Mouse (Mus musculus): ENCODE results near the gene Chrnb2.
"Not testable (repeated sequence)": the region's sequence is repeated elsewhere in the genome, so short reads cannot be mapped to it uniquely, and the experiment has no call there.

The Chrnb2 gene

DNA sequence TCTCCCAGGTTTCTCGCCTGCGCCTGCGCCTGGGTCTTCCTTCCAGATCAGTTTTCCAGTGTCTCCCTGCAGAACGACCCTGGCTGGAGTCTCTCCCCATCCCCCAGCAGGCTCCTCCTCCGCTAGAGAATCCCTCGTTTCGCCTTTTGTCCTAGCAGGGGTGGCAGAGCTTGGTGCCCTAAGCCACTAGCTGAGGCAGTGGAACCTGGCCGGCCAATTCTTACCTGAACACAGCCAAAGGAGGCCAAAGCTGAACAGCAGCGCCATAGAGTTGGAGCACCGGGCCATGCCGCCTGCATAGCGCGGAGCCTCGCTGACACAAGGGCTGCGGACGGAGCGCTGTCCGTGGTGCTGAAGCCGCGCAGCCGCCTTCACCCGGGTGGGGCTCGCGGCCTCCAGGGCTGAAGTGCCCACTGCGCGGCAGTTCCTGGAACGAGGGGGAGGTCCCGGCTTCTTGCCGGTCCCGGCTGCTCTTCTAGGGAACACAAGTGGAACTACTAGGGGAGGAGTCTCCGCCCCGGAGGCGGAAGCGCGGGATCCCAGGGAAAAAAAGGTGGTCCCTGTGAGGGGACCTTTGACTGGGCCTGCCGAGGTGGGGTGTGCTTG is at the start of gene Chrnb2:
Chrnb2 (minus strand) TSS at position 514 of the 606 bp plus-strand sequence.
- DNase-seq (ENCODE audit: low spot score): peak; percentile 57

DNA sequence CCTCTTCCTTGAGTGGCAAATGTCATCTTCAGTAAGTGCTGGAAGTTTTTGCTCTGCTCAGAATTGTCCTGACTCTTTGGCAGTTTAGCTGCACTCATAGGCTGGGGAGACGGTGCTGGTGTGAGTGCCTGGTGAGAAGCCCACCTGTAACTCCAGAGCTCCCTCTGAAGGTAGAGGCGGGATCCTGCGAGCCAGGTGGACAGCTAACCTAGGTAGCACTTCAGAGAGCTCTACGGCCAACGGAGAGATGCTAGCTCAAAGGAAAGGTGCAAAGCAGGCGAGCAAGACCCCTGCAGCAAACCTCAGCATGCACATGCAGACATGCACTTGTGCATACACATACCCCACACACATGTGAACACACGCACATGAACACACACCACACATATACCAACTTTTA is 49.6 kb upstream of the Chrnb2 start:
- no peak for DNase-seq (ENCODE audit: low spot score)

DNA sequence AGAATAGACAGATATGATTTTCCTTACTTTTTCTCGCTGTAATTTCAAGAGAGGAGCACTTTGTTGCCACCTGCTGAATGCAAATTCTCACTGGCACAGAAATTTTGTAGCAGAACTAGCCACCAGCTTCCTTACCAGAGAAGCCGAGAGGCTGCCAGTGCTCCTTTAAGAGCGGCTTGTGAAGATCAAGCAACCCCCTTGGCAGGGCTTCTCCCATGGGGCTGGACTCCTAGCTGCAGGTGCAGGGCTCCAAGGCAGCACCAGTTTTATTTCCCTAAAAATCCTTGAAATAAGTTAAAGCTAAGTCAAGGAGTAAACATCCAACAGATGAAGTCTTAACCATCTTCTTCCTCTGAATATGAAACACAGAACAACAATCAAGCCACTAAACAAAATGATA is 47.7 kb upstream of the Chrnb2 start:
- DNase-seq (ENCODE audit: low spot score): no peak

DNA sequence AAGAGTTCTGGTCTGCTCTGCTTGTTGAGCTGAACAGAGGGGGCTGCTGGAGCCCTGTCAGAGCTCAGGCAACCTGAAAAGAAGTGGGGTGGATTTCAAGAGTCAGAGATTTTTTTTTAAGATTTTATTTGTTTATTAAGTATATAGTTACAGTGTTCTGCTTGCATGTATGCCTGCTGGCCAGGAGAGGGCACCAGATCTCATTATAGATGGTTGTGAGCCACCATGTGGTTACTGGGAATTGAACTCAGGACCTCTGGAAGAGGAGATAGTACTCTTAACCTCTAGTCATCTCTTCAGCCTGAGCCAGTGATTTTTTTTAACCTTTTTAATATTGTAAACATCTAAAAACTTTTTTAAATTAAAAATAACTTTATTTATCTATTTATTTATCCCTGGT is 46.4 kb upstream of the Chrnb2 start:
- no peak for DNase-seq (ENCODE audit: low spot score)

DNA sequence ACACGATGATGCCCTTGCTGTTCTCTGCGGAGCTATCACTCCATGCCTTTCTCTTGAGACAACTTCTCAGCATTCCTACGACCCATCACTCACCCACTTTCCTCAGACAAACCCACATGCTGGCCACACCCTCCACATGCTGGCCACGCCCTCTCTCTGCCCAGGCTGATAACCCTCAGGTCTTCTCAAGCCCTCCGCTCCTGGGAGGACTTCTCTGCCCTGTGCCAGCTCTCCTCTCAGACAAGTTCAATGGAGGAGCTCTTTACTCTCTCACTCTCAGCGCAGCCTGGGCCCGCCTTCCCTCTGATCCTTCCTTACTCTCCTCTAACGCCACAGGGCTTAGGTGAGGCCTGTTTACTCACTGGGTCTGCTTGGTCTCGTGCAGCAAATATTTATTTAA is 44.2 kb upstream of the Chrnb2 start:
- peak; percentile 84 for DNase-seq (ENCODE audit: low spot score)

DNA sequence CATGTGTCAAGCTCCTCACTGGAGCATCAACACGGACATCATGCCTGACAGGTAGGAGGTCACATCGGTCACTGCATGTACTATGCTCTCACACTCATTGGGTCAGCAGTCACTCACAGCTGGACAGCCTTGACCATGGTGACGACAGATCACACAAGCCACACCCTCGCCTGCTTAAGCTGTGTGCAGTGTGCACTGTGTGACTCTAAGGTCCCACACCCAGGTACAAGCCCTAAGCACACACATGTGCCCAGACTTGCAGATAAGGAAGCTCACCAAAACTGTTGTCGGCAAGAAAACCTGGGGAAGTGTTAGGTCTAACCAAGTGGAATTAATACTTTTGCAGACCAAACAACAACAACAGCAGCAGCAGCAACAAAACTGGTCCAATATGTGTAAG is 43.4 kb upstream of the Chrnb2 start:
- peak; percentile 57 for DNase-seq (ENCODE audit: low spot score)

DNA sequence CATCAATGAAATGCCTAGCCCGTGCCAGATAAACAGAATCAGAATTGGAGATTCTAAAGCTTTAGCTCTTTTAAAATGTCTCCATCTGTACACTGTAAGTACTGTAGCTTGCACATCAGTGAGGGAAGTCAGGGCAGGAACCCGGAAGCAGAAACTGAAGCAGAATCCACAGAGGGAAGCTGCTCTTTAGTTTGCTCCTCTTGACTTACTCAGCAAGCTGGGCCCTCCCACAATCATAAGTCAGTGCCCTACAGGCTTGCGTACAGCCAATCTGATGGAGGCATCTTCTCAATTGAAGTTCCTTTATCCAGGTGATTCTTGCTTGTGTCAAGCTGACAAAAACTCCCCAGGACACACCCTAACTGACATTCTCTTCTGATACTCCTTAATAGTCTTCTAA is 42.7 kb upstream of the Chrnb2 start:
- no peak for DNase-seq (ENCODE audit: low spot score)

DNA sequence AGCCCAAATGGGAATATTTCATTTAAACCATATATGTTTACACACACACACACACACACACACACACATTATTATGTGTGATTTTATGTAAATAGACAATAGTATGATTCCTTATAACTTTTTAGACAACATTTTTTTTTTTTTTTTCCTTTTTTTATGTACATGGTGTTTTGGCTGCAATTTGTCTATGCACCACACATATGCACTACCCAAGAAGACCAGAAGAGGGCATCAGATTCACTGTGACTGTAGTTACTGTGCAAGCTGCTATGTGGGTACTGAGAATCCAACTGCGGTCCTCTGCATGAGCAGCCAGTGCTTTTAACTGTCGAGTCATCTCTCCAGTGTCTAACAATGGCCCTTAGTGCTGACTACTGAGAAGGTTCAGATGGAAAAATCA is 42.3 kb upstream of the Chrnb2 start:
- peak; percentile 37 for DNase-seq (ENCODE audit: low spot score)

DNA sequence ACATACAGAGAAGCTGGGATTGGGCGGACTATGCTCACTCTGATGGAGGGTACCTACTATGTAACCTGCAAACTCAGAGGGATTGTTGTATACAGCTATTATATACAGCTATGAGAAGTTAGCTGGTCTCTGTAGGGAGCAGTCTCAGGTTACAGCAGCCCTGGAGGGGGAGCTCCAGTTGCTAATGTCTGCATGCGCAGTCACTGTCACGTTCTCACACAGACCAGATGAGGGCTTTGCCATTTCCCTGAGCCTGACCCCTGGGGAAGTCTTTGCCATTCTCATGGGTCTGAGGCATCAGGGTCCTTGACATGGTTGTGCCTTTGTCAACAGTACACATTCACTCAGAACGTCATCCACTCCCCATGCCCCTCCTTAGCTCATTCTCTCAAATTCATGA is 40.7 kb upstream of the Chrnb2 start:
- DNase-seq (ENCODE audit: low spot score): no peak

DNA sequence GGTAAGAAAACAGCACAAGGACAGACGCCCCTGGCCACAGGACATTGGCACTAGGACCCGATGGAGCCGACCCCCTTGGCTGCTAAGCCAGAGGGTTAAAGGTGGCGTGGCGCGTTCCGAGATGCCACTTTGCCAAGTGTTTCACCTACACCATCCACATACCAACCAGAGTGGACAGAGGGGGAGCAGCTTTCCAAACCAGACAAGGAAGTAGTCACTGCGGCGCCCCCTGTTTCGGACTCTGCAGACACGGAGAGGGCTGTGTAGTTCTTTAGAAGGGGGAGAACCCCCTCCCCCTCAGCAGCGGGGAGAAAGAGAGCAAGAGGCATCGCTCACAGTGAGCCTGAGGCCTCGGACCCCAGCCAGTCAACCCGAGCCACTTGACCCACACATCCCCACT is 38.4 kb upstream of the Chrnb2 start:
- no peak for DNase-seq (ENCODE audit: low spot score)

DNA sequence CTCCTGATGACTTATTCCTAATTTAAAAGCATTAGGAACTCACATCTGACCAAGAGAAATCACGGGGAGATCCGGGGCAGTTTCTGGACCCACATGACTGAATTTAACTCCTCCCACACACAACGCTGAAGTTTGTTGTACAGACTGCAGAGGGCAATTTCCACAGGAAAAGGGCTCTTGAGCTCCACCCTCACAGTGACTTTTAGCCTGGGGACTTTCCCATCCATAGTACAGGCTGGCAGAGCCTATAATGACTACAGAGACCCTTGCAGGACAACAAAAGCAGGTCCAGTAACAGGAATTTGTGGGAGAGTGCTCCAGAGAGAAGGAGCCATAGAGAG is 37.0 kb upstream of the Chrnb2 start:
- no peak for DNase-seq (ENCODE audit: low spot score)

DNA sequence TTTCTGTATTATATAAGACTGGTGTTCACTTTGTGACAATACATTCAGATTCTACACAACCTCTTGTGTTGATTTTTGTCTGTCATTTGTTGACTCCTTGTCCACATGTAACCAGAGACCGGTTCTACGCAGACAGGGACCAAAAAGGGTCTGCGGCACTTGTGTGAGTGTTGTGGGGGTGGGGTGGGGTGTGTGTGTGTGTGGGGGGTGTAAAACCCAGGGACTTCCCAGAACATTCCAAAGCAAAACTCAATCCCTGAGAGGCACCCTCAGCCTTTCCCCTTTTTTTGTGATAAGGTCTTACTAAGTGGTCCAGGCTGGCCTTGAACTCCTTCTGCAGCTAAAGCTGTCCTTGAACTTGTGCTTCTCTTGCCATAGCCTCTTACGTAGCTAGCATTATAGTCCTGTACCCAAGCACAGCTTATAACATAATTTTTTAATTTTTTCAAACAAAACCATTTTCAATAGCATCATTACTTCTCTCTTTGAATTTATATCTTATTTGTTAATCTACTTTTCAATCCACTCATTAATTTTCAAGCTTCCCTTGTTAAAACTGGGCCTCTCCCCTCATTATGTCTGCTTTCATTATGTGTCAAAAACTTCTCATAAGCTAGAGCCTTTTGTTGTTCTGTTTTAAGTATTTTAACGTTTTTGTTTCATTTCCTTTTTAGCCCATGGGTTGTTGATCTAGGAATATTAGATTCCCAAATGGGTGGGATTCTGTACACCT is 36.5 kb upstream of the Chrnb2 start:
- DNase-seq (ENCODE audit: low spot score): no peak

DNA sequence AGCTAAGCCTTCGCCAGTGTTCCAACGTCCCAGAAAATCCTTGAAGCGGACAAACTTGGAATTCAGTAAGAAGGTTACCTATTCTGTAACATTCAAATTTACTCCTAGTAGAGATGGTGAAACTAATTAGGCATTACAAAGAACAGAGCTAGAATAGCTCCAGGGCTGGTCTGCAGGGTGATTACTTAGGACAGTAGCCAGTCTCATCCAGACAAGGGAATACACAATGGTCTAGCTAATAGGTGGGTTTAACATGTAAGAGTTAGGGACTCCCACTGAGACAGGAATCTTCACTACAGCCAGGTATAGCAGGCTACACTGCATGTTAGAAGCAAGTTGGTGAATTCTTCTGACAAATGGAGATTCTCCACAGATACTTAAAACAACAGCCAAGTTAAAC is 35.6 kb upstream of the Chrnb2 start:
- not testable (repeated sequence) for DNase-seq (ENCODE audit: low spot score)

DNA sequence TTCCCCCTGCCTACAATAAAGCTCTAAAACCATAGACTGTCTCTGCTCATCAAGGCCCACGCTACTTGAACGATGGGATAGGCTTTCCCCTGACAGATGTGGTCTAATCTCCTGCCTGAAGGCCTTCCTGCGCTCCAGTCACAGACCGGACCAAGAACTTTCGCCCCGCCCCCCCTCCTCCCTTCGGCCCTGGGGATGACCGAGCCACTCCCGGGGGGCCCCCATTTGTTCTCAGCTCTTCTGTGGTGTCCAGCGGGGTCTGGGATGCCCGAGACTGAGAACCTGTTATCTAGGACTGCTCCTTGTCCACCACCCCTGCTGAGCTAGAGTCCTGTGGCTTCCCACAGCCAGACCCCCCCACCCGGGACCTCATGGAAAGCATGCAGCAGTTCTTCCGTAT is 35.0 kb upstream of the Chrnb2 start:
- no peak for DNase-seq (ENCODE audit: low spot score)

DNA sequence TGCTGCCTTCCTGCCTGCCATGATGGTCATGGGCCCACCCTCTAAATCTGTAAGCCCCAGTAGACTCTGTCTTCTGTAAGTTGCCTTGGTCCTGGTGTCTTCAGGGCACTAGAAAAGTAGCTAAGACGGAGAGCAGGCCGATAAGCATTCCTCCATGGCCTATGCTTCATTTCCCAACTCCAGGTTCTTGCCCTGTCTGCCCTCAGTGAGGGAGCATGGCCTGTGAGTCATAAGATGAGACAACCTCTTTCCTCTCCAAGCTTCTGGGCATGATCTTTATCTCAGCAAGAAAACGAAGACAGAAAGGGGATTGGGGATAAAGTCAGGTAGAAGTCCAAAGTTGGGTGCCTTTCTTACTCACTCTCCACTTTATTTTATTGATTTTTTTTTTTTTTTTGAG is 34.1 kb upstream of the Chrnb2 start:
- no peak for DNase-seq (ENCODE audit: low spot score)

DNA sequence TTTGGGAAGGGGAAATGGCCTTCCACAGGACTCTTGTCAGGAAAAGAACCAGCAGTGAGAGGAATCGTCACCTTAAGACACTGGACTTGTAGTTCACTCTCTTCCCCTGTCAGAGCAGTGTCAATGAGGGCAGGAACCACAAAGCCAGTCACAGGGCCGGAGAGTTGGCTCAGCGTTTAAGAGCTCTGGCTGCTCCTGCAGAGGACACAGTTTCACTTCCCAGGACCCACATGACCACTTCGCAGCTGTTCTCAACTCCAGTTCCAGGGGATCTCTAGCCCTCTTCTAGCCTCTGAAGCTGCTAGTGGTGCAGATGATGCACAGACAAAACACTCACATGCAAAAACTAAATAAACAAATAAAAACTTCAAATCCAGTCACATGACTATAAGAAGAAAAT is 31.9 kb upstream of the Chrnb2 start:
- DNase-seq (ENCODE audit: low spot score): no peak

DNA sequence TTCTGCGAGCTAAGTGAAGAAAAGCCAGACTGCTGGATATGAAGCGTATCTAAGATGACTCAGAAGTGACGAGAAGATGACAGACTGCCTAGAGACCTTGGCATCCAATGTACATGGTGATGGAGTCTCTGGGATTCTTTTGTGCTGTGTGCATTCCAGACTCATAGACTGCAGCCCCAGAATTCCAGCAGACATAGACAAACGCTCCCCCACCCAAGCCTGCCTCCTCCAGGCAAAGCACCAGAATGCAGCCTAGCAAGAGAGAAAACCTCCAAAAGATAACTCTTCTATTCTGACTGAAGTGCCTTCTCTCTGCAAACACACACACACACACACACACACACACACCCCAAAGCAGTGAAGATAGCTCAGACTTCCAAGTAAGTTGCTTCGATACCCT is 31.3 kb upstream of the Chrnb2 start:
- DNase-seq (ENCODE audit: low spot score): no peak

DNA sequence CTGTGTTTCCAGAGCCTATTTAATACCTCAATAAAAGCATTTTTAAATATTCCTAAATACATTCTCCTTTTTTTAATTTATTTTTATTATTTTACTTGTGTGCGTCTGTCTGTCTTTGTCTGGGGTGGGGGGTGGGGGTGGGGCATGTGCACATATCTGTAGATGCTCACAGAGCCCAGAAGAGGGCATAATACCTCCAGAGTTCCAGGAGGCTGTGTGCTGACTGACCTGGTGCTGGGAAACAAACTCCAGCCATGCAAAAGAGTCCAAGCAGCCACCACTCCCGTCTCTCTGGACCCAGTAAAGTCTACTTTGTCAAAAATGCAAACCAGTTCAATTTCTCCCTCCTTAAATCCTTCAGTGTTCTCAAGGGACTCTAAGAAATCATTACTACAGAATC is 30.2 kb upstream of the Chrnb2 start:
- no peak for DNase-seq (ENCODE audit: low spot score)

DNA sequence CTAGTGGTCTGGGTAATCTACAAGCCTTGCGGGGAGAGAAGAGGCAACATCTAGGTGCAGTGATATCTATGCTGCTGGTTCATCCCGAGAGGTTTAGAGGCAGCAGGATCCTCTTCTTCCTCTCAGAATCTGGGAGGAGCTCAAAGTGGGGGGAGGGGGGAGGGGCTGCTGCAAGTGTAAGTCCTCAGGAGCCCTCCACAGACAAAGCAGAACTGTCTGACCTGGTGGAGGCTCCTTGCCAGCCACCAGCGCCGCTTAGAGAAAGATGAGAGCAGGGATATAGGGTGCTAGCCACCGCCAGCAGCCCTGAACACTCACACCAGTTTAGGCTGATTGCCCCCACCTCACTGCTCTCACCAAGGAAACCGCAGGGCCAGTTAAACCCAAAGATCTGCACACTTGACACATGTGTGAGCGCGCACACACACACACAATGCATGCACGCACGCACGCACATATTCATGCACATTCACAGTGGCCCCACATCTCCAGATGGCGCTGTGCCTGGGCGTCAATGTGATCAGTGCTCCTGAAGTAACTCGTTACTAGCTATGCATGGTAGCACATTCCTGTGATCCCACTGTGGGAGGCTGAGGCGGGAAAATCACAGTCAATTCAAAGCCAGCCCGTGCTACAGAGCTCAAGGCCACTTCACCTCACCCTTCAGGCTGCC is 24.4 kb upstream of the Chrnb2 start:
- DNase-seq (ENCODE audit: low spot score): no peak

DNA sequence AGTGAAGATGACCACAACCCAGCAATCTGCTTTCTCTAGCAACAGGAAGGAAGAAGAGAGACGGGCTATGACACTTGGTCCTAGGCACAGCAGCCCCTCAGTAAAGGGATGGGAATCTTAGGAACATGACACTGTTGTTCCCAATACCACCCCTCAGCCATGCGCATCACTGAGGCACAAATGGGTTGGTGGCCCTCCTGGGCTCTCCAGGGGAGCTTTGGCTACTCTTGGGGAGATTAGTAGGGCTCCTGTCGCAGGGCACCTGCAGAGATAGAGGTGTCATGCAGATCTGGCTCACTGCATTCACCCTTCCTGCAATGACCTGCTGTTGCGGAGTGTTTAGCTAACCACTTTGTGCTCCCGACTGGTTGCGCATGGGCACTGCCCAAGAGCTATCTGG is 21.8 kb upstream of the Chrnb2 start:
- no peak for DNase-seq (ENCODE audit: low spot score)

DNA sequence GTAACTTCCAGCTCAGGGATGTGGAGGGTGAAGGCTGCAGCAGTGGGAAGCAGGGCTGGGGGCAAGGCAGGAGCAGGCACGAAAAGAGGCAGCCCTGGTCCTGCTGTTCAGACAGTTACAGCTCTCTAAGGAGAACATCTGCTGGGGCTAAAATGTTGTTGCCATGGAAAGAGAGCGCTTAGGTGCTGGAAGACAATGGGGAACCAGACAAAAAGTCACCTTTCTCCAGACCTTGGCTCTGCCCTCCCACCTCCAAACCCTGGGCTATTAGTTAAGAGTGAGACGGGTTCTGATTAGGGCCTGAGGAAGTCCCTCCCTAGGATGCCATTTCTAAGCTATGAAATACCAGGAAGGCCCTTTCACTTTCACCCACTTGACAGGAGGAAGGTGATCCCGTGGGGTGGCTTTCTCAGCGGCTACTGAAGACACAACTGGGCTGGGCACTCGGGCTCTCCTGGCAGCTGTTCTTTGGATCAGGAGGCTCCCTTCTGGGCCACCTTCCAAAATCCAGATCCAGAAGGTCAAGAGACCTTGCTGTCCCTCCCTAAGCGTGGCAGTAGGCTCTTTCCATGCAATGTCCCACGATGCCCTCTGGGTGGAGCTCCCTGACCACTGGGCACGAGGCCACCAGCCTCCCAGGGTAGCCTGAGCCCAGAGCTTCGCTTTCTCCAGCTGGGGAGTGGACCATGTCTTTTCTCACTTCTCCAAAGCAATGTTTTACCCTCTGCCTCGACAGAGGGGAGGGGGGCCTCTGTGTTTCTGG is 20.7 kb upstream of the Chrnb2 start:
- DNase-seq (ENCODE audit: low spot score): peak; percentile 21

DNA sequence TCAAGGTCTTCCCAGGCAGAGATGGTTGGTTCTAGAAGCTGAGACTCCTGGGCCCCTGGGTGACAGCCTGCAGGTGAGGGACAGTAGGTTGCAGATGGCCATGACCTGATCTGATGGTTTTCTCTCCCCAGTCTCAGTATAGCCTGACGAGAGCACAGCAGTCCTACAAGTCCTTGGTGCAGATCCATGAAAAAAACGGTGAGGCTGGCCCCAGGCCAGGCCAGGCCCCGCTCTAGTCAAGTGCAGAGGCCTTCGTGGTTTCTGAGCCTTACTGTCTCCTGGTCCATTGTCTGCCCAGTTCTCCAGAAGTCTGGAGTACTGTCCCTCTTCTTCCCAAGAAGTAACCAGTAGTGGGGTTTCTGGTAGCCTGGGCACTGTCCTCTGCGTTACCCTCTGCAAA is 17.2 kb upstream of the Chrnb2 start:
- DNase-seq (ENCODE audit: low spot score): no peak

DNA sequence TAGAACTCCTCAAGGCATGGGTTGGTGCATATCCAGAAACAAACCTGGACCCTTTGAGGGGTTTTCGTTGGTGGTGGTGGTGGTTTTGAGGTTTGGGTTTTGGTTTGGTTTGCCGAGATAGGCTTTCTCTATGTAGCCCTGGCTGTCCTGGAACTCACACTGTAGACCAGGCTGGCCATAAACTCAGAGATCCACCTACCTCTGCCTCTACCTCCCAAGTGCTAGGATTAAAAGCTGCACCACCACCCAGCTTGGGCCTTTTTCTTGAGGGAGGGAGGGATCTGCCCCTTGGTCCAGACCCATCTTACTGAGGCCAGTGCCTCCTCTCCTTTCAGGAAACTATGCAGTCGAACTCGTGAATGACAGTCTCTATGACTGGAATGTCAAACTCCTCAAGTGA is 15.7 kb upstream of the Chrnb2 start:
- no peak for DNase-seq (ENCODE audit: low spot score)

Data from c-Kit-positive CD71-positive TER-119-positive erythroid progenitor cells, embryonic 14.5 days (primary cell).